Mouse (Mus musculus): Measurements from ENCODE around the gene Paox.

DNA sequence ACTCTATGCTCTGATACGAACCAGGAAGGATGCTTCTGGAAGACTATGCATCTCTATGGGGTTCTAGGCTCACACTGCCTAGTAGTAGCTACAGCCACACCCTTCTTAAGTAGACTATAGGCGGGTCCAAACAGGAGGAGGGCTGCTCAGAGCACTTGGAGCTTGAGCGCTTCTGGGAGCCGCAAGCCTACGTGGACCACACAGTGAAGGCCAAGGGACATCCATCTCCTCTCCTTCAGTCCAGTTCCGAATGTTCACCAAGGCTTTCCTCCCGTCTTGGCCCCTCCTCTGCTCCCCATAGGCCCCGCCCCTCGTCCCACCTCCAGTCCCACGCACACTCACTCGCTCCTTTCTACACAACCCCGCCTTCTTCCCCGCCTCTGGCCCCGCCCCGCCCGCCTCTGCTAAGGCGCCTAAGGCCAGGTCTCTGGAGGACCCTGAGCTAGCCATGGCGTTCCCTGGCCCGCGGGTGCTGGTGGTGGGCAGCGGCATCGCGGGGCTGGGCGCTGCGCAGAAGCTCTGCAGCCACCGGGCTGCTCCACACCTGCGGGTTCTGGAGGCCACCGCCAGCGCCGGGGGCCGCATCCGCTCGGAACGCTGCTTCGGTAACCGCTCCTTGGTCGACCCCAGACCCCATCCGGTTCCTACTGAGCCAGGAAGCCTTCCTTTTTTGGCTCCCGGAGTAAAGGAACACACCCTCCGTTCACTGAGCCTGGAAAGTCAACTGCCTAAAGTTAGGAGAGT is 9.9 kb downstream of the Paox start:
- TF ChIP-seq CTCF (IDR thresholded peaks at IDR 0.05; ENCODE audit: low read depth), result no peak
- TF ChIP-seq EP300 (IDR thresholded peaks at IDR 0.05; ENCODE audit: low read depth), result no peak

Data from heart, postnatal 0 days (tissue).